Mouse (Mus musculus): ENCODE results near the gene Abca13. TPM values are rescaled to one million over a fixed set of nuclear protein-coding genes. Genes with fewer than 3 reads are reported as not detected.

Abca13 gene
- polyA plus RNA-seq, 1 experiment from 2014 or later: not detected

DNA sequence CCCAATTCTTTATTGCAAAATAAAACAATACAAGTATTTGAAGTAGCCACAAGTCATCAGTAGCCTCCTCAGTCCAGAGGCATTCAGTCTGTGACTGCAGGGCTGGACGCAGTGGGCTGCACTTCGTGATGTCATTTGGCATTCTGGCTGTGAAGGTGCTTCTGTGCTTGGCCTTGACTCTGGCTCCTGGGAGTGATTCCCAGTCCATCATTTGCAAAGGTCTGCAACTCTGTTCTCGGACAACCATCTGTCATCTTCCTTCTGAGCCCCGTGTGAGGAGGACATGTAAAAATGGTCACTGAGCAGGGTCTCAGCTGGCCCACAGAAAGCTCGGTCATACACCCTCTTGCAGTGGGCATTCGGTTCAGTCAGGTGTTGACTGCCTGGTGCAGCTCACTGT, 345.1 kb downstream of the Abca13 start:
- WGBS: 69% methylated on average over 6 of the region's 6 CpGs
- Histone ChIP-seq H3K27ac (ENCODE audit: low read length) (no peak overlapping the region), H3K9me3 (ENCODE audit: control insufficient read depth, low read length) (no peaks in the 10 kb centered on the region), H3K27me3 (replicated peaks; ENCODE audit: control insufficient read depth, insufficient read depth, low read length) (no peaks in the 10 kb centered on the region), H3K4me3 (replicated peaks; ENCODE audit: low read length) (no peak overlapping the region), H3K9ac (replicated peaks; ENCODE audit: low read depth, low read length) (no peak overlapping the region), H3K4me1 (replicated peaks; ENCODE audit: control insufficient read depth, insufficient read depth, low read length) (no peaks in the 10 kb centered on the region), H3K4me2 (ENCODE audit: low read length) (no peak overlapping the region), H3K36me3 (ENCODE audit: control insufficient read depth, insufficient read depth) (no peaks in the 10 kb centered on the region)
- no peak for ATAC-seq

DNA sequence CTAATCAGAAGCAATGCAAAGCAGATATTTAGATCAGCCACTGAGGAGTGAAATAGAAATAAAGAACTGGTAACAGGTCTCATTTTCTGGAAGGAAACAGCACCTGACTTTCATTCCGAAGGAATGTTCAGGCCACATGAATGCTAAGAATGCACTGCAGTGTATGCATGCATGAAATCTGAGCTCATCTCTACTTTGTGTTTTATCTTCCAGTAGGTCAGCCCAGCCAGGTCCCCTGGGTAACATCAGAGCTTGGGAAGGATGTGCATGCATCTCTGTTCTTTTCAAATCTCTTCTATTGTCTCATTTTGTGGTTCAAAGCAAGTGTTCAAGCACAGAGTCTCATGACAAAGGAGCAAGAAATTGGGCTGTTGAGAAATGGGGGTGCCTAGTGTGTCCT, 346.6 kb downstream of the Abca13 start:
- H3K9me3 ChIP-seq (ENCODE audit: control insufficient read depth, low read length): no peaks in the 10 kb centered on the region
- H3K9ac ChIP-seq (replicated peaks; ENCODE audit: low read depth, low read length): no peak overlapping the region
- H3K27me3 ChIP-seq (replicated peaks; ENCODE audit: control insufficient read depth, insufficient read depth, low read length): no peaks in the 10 kb centered on the region
- no peak for ATAC-seq
- H3K36me3 ChIP-seq (ENCODE audit: control insufficient read depth, insufficient read depth): no peaks in the 10 kb centered on the region
- H3K4me1 ChIP-seq (replicated peaks; ENCODE audit: control insufficient read depth, insufficient read depth, low read length): no peaks in the 10 kb centered on the region
- 73% methylated on average over 1 of the region's 1 CpGs for WGBS
- no peak overlapping the region for H3K4me2 ChIP-seq (ENCODE audit: low read length)
- no peak overlapping the region for H3K27ac ChIP-seq (ENCODE audit: low read length)
- no peak overlapping the region for H3K4me3 ChIP-seq (replicated peaks; ENCODE audit: low read length)

DNA sequence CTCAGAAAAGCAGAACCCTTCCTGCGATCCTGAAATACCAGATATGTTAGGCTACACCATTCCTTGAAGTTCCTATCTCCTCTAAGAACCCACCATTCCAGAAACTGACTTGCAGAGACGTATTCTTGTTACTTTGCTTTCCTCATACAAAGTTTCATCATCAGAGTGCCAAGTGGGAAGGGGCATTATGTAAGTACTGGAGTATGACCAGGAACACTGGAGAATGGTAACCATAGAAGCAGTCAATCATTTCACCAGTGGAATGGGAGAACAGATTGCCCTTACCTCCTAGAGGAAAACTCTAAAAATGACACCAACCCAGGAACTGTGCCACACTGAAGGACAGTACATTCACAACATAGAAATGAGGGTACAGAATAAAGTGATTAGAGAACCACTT, 368.3 kb downstream of the Abca13 start:
- Histone ChIP-seq H3K9ac (replicated peaks; ENCODE audit: low read depth, low read length) (no peak overlapping the region), H3K4me2 (ENCODE audit: low read length) (no peak overlapping the region), H3K27ac (ENCODE audit: low read length) (no peak overlapping the region), H3K36me3 (ENCODE audit: control insufficient read depth, insufficient read depth) (no peaks in the 10 kb centered on the region), H3K9me3 (ENCODE audit: control insufficient read depth, low read length) (no peaks in the 10 kb centered on the region), H3K4me3 (replicated peaks; ENCODE audit: low read length) (no peak overlapping the region), H3K4me1 (replicated peaks; ENCODE audit: control insufficient read depth, insufficient read depth, low read length) (no peaks in the 10 kb centered on the region), H3K27me3 (replicated peaks; ENCODE audit: control insufficient read depth, insufficient read depth, low read length) (no peaks in the 10 kb centered on the region)
- 89% methylated on average over 2 of the region's 2 CpGs for WGBS
- ATAC-seq: no peak

DNA sequence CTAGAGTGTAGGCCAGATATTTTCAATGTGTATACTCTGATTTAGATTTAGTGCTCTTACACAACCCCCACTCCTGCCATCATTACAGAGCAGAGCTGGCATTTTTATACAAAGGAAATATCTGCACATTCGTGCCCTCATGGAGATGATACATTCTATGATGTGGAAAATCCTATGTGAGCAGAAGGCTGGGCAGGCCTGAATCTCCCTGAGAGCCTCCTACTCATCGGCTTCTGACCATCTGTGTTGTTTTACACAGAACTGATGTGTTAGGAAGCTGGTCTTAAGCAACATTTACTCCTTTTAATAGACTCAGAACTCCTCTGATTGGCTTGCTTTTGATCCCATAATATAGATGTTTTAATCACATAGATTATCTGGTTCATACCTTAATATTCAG, 376.6 kb downstream of the Abca13 start:
- H3K4me1 ChIP-seq (replicated peaks; ENCODE audit: control insufficient read depth, insufficient read depth, low read length): peaks cover 5% of the 10 kb centered on the region; the same call in 1 of the 2 replicates
- no peak overlapping the region for H3K9ac ChIP-seq (replicated peaks; ENCODE audit: low read depth, low read length)
- no peak overlapping the region for H3K27ac ChIP-seq (ENCODE audit: low read length)
- no peaks in the 10 kb centered on the region for H3K36me3 ChIP-seq (ENCODE audit: control insufficient read depth, insufficient read depth)
- 73% methylated on average over 2 of the region's 2 CpGs for WGBS
- H3K27me3 ChIP-seq (replicated peaks; ENCODE audit: control insufficient read depth, insufficient read depth, low read length): no peaks in the 10 kb centered on the region
- no peak overlapping the region for H3K4me2 ChIP-seq (ENCODE audit: low read length)
- H3K4me3 ChIP-seq (replicated peaks; ENCODE audit: low read length): no peak overlapping the region
- no peak for ATAC-seq
- no peaks in the 10 kb centered on the region for H3K9me3 ChIP-seq (ENCODE audit: control insufficient read depth, low read length)

DNA sequence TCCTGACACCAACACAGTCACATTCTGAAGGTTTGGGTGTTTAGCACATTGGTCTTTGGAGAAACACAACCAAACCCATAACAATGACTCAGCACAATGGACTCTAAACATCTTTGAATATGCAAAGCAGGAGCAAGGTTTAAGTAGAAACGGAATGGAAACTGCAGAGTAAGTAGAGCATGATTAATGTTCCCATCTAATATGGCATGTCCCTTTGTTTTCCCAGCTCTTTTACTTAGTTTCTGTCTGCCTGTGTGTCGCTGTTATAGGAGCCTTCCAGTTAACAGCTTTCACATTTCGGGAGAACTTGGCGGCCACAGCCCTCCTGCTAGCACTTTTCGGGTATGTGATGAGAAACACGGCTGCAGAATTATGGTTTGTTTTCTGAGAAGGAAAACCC, 378.6 kb downstream of the Abca13 start:
- H3K27me3 ChIP-seq (replicated peaks; ENCODE audit: control insufficient read depth, insufficient read depth, low read length): no peaks in the 10 kb centered on the region
- 26% methylated on average over 6 of the region's 6 CpGs for whole genome bisulfite sequencing
- H3K36me3 ChIP-seq (ENCODE audit: control insufficient read depth, insufficient read depth): no peaks in the 10 kb centered on the region
- no peaks in the 10 kb centered on the region for H3K9me3 ChIP-seq (ENCODE audit: control insufficient read depth, low read length)
- H3K4me1 ChIP-seq (replicated peaks; ENCODE audit: control insufficient read depth, insufficient read depth, low read length): peaks cover 5% of the 10 kb centered on the region; the same call in 1 of the 2 replicates
- H3K4me3 ChIP-seq (replicated peaks; ENCODE audit: low read length): no peak overlapping the region
- no peak overlapping the region for H3K4me2 ChIP-seq (ENCODE audit: low read length)
- ATAC-seq: peak; percentile 73
- H3K27ac ChIP-seq (ENCODE audit: low read length): no peak overlapping the region
- H3K9ac ChIP-seq (replicated peaks; ENCODE audit: low read depth, low read length): no peak overlapping the region

DNA sequence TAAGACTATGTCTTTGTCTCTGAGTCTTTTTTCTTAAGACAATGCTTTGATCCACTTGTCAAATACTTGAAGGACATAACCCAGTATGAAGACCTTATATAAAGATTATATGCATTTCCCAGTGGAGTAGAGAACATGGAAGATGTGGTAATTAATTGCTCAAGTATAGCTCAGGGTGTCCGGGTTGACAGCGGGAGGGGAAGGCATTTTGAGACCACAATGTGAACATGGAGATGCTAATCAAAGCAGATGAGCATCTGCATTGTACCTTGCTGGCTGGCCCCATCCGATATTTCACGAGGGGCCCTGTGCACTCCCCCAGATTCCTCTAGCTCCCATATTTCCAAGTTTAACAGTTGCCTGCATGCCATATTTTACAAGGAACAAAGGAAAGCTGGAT, 383.2 kb downstream of the Abca13 start:
- H3K4me3 ChIP-seq (replicated peaks; ENCODE audit: low read length): no peak overlapping the region
- no peaks in the 10 kb centered on the region for H3K27me3 ChIP-seq (replicated peaks; ENCODE audit: control insufficient read depth, insufficient read depth, low read length)
- H3K9me3 ChIP-seq (ENCODE audit: control insufficient read depth, low read length): no peaks in the 10 kb centered on the region
- no peaks in the 10 kb centered on the region for H3K36me3 ChIP-seq (ENCODE audit: control insufficient read depth, insufficient read depth)
- ATAC-seq: peak; percentile 59; the same call in 1 of the 2 replicates
- H3K27ac ChIP-seq (ENCODE audit: low read length): no peak overlapping the region
- H3K4me2 ChIP-seq (ENCODE audit: low read length): no peak overlapping the region
- H3K4me1 ChIP-seq (replicated peaks; ENCODE audit: control insufficient read depth, insufficient read depth, low read length): peaks cover 5% of the 10 kb centered on the region; the same call in 1 of the 2 replicates
- 67% methylated on average over 4 of the region's 4 CpGs for WGBS
- H3K9ac ChIP-seq (replicated peaks; ENCODE audit: low read depth, low read length): no peak overlapping the region

DNA sequence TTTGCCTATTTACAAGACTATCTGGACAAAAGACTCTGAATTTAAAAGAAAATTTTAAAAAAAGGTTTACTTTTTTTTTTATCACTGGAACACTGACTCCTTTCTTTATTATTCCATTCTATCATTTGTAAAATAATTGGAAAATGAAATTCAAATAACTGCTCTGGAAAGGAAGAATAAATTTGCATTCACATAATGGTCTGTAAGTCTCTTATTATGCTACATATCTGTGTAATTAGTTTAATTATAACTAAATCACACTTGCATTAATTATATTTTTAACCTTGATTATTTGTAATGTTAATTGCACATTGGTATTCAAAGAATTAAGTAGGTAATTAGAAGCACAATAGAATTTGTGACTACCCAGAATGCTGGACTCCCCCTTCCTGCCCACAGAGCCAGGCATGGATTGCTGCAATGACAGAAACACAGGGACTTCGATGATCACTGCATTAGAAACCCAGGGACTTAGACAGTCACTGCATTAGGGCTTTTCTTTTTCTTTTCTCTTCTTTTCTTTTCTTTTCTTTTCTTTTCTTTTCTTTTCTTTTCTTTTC, 400.1 kb downstream of the Abca13 start:
- H3K4me1 ChIP-seq (replicated peaks; ENCODE audit: control insufficient read depth, insufficient read depth, low read length): peaks cover 3% of the 10 kb centered on the region
- 0% methylated on average over 1 of the region's 1 CpGs for whole genome bisulfite sequencing
- no peak overlapping the region for H3K4me2 ChIP-seq (ENCODE audit: low read length)
- no peak overlapping the region for H3K4me3 ChIP-seq (replicated peaks; ENCODE audit: low read length)
- no peaks in the 10 kb centered on the region for H3K27me3 ChIP-seq (replicated peaks; ENCODE audit: control insufficient read depth, insufficient read depth, low read length)
- H3K36me3 ChIP-seq (ENCODE audit: control insufficient read depth, insufficient read depth): no peaks in the 10 kb centered on the region
- H3K9me3 ChIP-seq (ENCODE audit: control insufficient read depth, low read length): no peaks in the 10 kb centered on the region
- H3K9ac ChIP-seq (replicated peaks; ENCODE audit: low read depth, low read length): no peak overlapping the region
- H3K27ac ChIP-seq (ENCODE audit: low read length): no peak overlapping the region
- peak; percentile 93 for ATAC-seq

DNA sequence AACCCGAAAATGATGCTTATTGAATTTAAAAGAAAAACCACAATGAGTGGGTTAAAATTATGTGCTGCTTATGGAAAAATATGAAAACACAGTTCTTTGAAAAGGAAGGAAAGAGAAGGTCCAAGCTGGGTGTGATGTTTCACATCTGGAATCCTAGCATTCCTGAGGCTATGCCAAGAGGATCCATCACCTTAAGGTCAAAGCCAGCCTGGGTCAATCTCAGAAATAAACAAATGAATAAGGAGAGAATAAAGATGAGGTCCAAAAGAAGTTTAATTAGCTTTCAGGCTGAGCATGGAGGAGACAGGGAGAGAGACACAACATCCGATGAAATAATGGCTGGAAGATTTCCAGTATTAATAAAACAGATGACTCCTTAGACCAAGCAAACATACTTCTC, 405.6 kb downstream of the Abca13 start:
- H3K9me3 ChIP-seq (ENCODE audit: control insufficient read depth, low read length): no peaks in the 10 kb centered on the region
- H3K4me3 ChIP-seq (replicated peaks; ENCODE audit: low read length): no peak overlapping the region
- no peak for ATAC-seq
- WGBS: 68% methylated on average over 2 of the region's 2 CpGs
- no peak overlapping the region for H3K4me2 ChIP-seq (ENCODE audit: low read length)
- peaks cover 3% of the 10 kb centered on the region for H3K4me1 ChIP-seq (replicated peaks; ENCODE audit: control insufficient read depth, insufficient read depth, low read length)
- no peaks in the 10 kb centered on the region for H3K27me3 ChIP-seq (replicated peaks; ENCODE audit: control insufficient read depth, insufficient read depth, low read length)
- H3K36me3 ChIP-seq (ENCODE audit: control insufficient read depth, insufficient read depth): no peaks in the 10 kb centered on the region
- no peak overlapping the region for H3K9ac ChIP-seq (replicated peaks; ENCODE audit: low read depth, low read length)
- no peak overlapping the region for H3K27ac ChIP-seq (ENCODE audit: low read length)

DNA sequence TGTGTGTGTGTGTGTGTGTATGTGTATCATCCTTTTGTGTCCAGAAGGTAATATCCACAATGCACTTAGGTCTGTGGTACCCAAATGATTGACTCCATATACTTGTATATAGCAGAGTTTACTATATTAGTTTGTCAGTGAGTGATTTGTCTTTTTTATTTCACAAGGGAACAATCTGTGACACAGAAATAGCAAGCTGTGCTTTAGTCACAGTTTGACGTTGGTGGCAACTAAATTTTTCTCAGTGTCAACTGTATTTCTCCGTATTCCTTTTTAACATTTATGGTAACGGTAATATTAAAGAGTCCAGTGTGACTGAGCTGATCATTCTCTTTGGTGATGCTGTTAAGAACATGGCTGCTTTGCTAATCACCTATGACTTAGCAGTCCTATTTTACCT, 409.4 kb downstream of the Abca13 start:
- no peak for ATAC-seq
- WGBS: 89% methylated on average over 3 of the region's 3 CpGs
- H3K9me3 ChIP-seq (ENCODE audit: control insufficient read depth, low read length): no peaks in the 10 kb centered on the region

DNA sequence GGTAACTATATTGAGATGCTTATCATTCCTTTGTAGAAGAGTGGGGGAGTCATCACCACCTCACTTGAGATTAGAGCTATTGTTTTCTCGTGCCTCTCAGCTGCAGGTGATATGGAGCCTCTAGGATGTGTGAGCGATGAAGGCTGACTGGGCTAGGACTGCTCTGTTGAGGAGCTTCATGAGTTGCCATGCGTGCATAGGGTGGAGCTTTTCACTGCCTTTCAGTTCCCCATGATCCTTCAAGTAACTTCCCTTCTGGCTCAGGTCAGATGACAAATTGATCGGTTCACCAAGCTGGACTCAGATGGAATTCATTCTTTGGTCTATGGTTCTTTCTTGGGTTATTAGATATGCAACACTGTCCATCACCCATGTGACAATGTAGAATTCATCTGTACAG, 410.4 kb downstream of the Abca13 start:
- H3K27me3 ChIP-seq (replicated peaks; ENCODE audit: control insufficient read depth, insufficient read depth, low read length): no peaks in the 10 kb centered on the region
- no peak overlapping the region for H3K4me3 ChIP-seq (replicated peaks; ENCODE audit: low read length)
- no peak overlapping the region for H3K27ac ChIP-seq (ENCODE audit: low read length)
- no peaks in the 10 kb centered on the region for H3K4me1 ChIP-seq (replicated peaks; ENCODE audit: control insufficient read depth, insufficient read depth, low read length)
- no peaks in the 10 kb centered on the region for H3K9me3 ChIP-seq (ENCODE audit: control insufficient read depth, low read length)
- H3K36me3 ChIP-seq (ENCODE audit: control insufficient read depth, insufficient read depth): no peaks in the 10 kb centered on the region
- no peak overlapping the region for H3K9ac ChIP-seq (replicated peaks; ENCODE audit: low read depth, low read length)
- no peak overlapping the region for H3K4me2 ChIP-seq (ENCODE audit: low read length)
- no peak for ATAC-seq
- 86% methylated on average over 4 of the region's 4 CpGs for WGBS

More for the DNA sequence above, 409.4 kb downstream of the Abca13 start:
- H3K4me2 ChIP-seq (ENCODE audit: low read length): no peak overlapping the region
- no peaks in the 10 kb centered on the region for H3K36me3 ChIP-seq (ENCODE audit: control insufficient read depth, insufficient read depth)
- H3K27ac ChIP-seq (ENCODE audit: low read length): no peak overlapping the region
- no peaks in the 10 kb centered on the region for H3K4me1 ChIP-seq (replicated peaks; ENCODE audit: control insufficient read depth, insufficient read depth, low read length)
- H3K4me3 ChIP-seq (replicated peaks; ENCODE audit: low read length): no peak overlapping the region
- no peaks in the 10 kb centered on the region for H3K27me3 ChIP-seq (replicated peaks; ENCODE audit: control insufficient read depth, insufficient read depth, low read length)
- H3K9ac ChIP-seq (replicated peaks; ENCODE audit: low read depth, low read length): no peak overlapping the region

All from forebrain, embryonic 16.5 days (tissue).